Mouse (Mus musculus) left cerebral cortex, adult 2 months (tissue): ENCODE measurements around the gene Ggta1. TPM values are rescaled to one million over a fixed set of nuclear protein-coding genes. Genes with fewer than 3 reads are reported as not detected.
"Not testable (repeated sequence)": the region's sequence is repeated elsewhere in the genome, so short reads cannot be mapped to it uniquely, and the experiment has no call there.

Experiments
- DNase-seq, 2 experiments: peaks; one replicate each; pipeline ENCODE4 v3.0.0; 2021 to 2022; ENCODE audit warnings: low spot score in 2 of 2, mixed read lengths in 1 of 2; ENCODE audit errors: extremely low spot score in 1 of 2
- H3K27ac ChIP-seq: fragments of 200-600 bp; 2 replicates; pipeline ENCODE4 v1.8.1; 2022
- H3K4me3 ChIP-seq: fragments of 200-600 bp; 2 replicates; pipeline ENCODE4 v1.8.1; 2022
- CTCF ChIP-seq: fragments of 200-600 bp; IDR thresholded peaks from 2 replicates; pipeline ENCODE4 v1.8.1; 2022; ENCODE audit warnings: antibody characterized with exemption, mild to moderate bottlenecking, moderate library complexity
- intact Hi-C: fragments of 180-260 bp; cut with DNase I; formaldehyde crosslinking; loops from one replicate; pipeline ENCODE4 v1.15.1; 2025
- total RNA-seq, 2 experiments: library from RNA; stranded (reverse); gene quantifications; 2 replicates each; pipeline ENCODE4 v1.2.3; 2021

Ggta1 gene
- total RNA-seq, 2 experiments from 2014 or later, result 2.6 to 4.0 TPM

DNA sequence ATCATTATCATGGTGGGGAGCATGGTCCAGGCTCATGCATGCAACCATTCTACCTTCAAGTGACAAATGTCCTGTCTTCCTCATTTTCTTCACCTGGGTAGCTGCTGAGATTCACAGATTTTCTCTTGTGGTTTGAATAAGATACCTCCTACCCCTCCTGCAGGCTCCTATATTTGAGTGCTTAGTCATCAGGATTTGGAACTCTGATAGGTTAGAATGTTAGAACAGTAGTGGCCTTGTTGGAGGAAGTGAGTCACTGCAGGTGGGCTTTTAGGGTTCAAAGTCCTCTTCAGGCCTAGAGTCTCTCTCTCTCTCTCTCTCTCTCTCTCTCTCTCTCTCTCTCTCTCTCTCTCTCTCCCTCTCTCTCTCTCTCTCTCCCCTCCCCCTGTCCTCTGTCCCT lies 2.6 kb upstream of the Ggta1 start:
- Histone ChIP-seq H3K4me3 (no peak overlapping the region), H3K27ac (no peak overlapping the region)
- intact Hi-C loops, result no loop called here
- no peak for TF ChIP-seq CTCF
- DNase-seq, result no peak

DNA sequence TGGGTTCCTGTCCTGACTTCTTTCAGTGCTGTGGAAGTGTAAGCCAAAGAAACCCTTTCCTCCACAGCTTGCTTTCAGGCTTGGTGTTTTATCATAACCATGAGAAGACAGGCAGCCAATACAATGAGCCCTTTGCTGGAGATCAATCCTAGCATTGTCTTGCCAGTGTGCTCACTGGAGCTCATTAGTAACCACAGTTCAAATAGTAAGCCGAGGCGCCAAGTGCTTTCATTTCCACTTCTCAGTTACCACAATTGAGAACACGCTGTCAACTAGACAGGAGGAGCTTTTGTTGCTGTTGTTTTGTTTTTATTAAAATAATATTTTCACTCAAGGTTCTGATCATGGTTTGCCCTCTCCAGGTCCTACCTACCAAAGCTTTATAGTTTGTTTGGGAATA lies 1.5 kb upstream of the Ggta1 start:
- intact Hi-C loops, result loop anchor here (5.0 kb wide), 1 partner anchor 43 kb away; no protein-coding TSS in a partner anchor
- no peak for TF ChIP-seq CTCF
- Histone ChIP-seq H3K27ac (no peak overlapping the region), H3K4me3 (no peak overlapping the region)
- no peak for DNase-seq

DNA sequence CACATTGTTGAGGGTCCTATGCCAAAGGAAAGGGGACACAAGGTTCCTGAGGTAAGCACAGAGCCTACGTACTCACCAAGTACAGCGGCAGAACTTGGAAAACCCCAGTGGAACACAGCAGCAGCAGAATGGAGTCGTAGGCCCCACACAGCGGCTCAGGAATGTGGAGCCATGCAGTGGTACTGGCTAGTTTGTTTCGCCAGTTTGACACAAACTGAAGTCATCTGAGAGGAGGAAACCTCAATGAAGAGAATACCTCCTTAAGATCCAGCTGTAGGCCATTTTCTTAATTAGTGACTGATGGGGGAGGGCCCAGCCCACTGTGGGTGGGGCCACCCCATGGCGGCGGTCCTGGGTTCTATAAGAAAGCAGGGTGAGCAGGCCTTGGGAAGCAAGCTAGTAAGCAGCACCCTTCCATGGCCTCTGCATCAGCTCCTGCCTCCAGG lies 1.1 kb upstream of the Ggta1 start:
- DNase-seq, result no peak
- no peak for TF ChIP-seq CTCF

DNA sequence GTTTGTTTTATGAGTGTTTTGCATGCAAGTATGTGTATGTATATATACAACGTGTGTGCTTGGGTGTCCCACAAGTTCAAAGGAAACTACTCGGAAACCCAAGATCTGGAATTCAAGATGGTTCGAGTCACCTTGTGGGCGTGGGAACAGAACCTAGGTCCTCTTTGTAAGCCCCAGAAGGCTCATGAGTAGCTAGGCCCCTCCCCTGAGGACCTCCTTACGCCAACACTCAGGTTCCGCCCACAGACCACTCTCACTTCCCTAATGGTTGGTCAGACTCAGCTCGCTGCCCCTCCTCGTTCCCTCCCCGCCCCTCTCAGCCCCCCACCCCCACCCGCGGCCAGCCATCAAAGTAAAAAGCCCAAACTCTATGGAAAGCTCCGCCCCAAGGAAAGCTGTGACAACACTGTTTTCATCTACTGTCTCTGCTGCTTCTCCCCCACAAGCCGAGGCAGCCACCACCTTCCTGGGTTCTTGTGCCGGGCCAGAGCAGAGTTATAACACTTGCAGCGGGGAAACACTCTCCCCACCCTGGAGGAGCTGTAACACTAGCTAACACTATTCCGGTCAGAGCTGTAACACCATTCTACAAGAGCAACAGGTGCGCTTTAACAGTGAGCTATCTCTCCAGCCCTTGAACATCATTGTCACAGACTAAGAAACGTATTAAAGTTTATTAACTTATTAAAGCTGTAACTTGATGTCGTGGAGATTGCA lies 499 bp upstream of the Ggta1 start:
- no peak for TF ChIP-seq CTCF
- H3K27ac ChIP-seq, result no peak overlapping the region
- intact Hi-C loops, result loop anchor here (5.0 kb wide), 1 partner anchor 44 kb away; no protein-coding TSS in a partner anchor
- H3K4me3 ChIP-seq, result no peak overlapping the region
- DNase-seq, result no peak

More for the DNA sequence above, 1.1 kb upstream of the Ggta1 start:
- Histone ChIP-seq H3K27ac (no peak overlapping the region), H3K4me3 (no peak overlapping the region)
- intact Hi-C loops, result loop anchor here (5.0 kb wide), 1 partner anchor 43 kb away; no protein-coding TSS in a partner anchor

DNA sequence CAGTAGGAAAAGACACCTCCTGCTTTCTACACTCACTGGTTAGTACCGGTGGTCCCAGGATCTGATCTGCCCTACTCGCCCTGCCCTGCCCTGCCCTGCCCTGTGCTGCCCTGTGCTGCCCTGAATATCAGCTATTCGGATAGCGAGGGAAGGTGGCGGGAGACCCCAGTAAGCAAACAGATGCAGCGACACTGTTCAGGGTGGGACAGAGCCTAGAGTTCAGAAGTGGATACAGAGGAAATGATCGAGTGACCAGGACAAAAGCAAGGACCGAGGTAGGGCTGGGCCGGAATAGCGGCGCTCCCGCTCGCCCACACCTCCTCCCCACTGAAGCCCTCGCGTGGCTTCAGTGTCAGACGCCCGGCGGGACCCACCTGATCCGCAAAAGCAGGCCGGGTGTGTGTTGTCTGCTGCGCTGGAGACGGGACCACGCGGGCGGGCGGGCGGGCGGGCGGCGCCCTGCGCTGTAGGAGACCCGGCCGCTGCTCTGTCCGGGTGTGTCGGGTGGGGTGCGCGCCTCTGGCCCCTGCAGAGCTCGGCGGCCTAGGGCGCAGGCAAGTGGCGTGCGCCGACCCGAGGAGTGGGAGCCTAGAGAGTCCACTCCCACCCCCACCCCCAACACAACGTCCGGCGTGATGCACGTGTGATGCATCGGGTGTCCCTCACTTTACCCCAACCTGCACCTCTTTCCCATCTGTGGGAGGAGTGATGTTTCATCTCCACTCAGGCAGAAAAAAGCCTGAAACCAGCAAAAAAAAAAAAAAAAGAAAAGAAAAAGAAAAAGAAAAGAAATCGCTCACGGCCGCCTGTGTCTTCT lies 852 bp downstream of the Ggta1 start:
- Histone ChIP-seq H3K4me3 (peak overlapping the region; percentile 53), H3K27ac (no peak overlapping the region)
- DNase-seq, result no peak
- intact Hi-C loops, result loop anchor here (5.0 kb wide), 1 partner anchor 45 kb away; no protein-coding TSS in a partner anchor
- TF ChIP-seq CTCF, result no peak

DNA sequence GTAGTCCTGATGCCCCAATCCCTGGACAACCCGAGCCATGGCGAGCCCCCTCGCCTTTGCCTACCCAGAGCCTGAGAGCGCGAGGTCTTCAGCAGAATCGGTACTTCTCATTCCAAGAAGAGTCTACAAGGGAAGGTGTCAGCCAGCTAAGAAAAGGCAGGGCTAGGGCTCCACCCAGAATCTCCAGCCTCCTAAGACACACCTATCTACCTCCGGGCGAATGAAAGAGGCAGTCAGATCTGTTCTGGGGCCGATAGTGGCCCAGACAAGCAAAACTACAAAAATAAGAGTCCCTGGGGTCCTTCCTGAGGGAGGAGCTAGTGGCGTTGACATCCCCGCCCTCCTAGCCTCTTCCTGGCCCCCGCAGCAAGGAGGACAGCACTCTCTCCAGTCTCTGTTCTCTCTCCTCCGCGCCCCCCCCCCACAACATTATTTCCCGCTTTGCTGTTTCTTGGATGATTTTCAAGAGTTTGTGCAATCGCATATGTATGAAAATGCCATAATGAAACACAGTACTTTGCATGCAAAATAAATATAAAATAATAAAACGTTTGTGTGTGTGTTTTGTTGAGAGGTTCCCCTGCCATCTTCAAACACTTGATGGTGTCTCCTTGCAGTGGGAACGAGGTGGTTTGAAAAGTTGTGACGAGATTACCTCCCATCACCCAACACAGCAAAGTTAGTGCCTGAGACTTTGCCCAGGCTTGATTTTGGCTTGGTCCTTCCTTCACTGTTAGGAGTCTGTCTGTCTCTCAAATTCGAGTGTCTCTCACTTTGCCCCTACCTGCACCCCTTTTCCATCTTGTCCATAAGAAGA lies 1.7 kb downstream of the Ggta1 start:
- Histone ChIP-seq H3K4me3 (peak overlapping the region; percentile 53), H3K27ac (no peak overlapping the region)
- no peak for TF ChIP-seq CTCF
- intact Hi-C loops, result loop anchor here (5.0 kb wide), 1 partner anchor 46 kb away; no protein-coding TSS in a partner anchor
- no peak for DNase-seq

DNA sequence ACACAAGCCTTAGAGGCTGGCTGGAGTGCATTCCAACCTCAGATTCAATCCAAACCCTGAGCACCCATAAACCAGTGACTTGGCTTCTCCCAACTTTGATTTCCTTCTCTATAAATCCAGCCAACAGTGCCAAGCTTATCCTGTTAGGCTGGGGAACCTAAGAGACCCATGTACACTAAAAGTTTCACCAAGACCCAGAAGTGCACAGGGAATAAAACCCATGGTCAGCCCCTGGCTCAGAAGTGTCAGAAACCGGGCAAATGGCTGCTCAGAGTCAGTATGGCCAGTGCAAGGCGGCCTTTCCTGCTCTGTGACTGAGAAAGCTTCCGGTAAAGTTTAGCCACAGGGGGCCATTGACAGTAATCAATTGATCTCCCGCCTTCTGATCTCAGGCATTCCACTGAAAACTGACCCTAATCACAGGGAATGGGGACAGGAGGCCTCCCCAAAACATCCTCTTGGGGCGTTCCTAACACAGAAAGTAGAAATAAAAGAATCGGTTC lies 2.6 kb downstream of the Ggta1 start:
- H3K4me3 ChIP-seq, result peak overlapping the region; percentile 17; the same call in 1 of the 2 replicates
- TF ChIP-seq CTCF, result no peak
- H3K27ac ChIP-seq, result no peak overlapping the region
- DNase-seq, result no peak
- intact Hi-C loops, result loop anchor here (5.0 kb wide), 1 partner anchor 47 kb away; no protein-coding TSS in a partner anchor

DNA sequence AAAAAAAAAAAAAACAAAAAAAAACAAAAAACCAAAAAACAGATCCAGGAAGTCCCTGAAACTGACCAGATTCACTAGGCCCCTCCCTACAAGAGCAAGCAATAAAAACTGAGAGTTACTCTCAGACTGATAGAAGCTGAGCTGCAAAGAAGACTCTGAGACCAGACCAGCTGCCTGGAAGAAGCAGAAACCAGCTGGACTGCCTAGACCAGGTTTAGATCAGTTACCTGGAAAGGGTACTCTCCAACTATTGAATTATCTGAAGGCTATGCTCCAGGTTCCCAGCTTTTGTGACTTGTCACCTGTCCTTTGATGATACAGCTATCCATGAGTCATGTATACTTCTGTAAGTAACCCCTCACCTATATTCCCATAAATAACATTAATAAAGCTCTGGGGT lies 3.7 kb downstream of the Ggta1 start:
- no peak for TF ChIP-seq CTCF
- no peak for DNase-seq
- Histone ChIP-seq H3K4me3 (no peak overlapping the region), H3K27ac (no peak overlapping the region)
- intact Hi-C loops, result no loop called here

DNA sequence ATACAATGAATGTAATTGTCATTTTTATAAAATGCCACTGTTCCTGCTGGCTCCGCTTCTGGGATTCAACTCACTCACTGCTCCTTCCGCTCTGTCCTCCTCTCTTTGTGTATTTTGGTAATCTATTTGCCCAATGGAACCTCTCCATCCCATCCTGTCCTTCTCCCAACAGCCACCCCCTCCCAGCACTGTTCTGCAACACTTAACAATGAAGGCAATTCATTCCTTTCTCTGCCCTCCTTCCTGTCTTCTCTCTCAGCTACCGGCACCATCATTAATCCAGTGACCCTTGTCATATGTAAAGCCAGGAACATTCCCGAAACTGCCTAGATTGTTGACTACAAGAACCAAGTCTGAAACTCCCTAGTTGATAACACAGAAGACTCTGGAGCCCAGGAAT lies 4.6 kb downstream of the Ggta1 start:
- DNase-seq, result no peak
- H3K4me3 ChIP-seq, result no peak overlapping the region
- H3K27ac ChIP-seq, result no peak overlapping the region
- TF ChIP-seq CTCF, result no peak
- intact Hi-C loops, result no loop called here

DNA sequence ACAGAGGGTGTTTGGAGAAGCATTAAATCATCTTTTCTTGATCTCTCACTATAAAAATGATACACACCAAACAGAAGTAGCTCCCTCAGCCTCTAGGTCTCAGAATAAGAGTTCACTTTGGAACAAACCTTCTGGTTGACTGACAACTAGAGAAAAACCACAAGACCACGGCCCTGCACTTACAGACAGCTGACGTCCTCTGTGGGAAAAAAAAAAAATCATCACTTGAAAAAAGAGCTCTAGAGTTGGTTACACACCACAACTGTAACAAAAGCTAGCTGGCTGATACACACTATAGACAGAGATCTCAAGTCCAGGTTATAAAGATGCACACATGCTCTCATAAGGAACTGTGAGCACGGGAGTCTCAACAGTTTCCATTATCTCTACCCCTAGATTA lies 9.3 kb downstream of the Ggta1 start:
- H3K4me3 ChIP-seq, result no peak overlapping the region
- intact Hi-C loops, result no loop called here
- H3K27ac ChIP-seq, result no peak overlapping the region
- no peak for DNase-seq
- no peak for TF ChIP-seq CTCF

DNA sequence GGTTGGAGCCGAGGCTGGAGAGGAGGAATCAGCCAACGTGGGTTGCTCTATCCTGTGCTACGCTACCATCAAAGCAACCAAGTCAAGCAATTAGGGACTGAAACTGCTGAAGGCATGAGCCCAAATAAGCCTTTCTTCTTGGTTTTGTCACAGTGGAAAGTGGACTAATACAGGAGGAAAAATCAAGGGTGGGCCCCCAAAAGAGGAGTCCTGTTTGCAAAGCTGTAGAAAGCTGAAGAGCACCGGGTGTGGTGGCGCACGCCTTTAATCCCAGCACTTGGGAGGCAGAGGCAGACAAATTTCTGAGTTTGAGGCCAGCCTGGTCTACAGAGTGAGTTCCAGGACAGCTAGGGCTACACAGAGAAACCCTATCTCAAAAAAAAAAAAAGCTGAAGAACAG lies 10.3 kb downstream of the Ggta1 start:
- not testable (repeated sequence) for H3K27ac ChIP-seq

More for the DNA sequence above, 10.3 kb downstream of the Ggta1 start:
- intact Hi-C loops, DNase-seq, H3K4me3 ChIP-seq: not testable (repeated sequence)
